Mouse (Mus musculus) layer of hippocampus, adult 9-11 months (tissue): Measurements from ENCODE around the gene Gpr160.

Experiments used
- DNase-seq: peaks from one replicate; pipeline ENCODE4 v3.0.0; 2022

Gene Gpr160

GRCm38 (mm10) chr3:30904658-30905057, 48.9 kb downstream of the Gpr160 start:
- DNase-seq: no peak

DNA sequence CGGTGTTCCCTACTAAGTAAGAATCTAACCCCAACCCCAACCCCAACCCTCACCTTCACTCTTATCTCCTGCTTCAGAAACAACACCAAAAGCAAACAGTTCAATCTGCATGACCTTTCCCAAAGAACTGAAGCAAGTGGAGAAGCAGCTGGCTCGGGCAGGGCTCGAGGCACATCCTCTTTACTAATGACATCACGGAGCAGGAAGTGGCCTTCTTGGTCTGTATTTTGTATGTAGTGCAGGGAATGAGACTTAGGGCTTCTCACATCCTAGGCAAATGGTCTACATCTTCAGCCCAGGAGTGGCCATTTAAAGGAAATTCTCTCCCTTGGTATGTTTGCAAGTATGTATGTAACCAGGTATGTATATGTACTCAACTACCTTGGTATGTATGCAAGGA, 61.4 kb downstream of the Gpr160 start:
- no peak for DNase-seq

- DNase-seq: no peak
These were observed 71.9 kb downstream of the Gpr160 start for GRCm38 (mm10) chr3:30927664-30928063.

- no peak for DNase-seq
These were observed 74.1 kb downstream of the Gpr160 start for GRCm38 (mm10) chr3:30929828-30930227.

GRCm38 (mm10) chr3:30934384-30934783, 78.6 kb downstream of the Gpr160 start:
- DNase-seq: no peak
